Mouse (Mus musculus) cerebellum, postnatal 4 days (tissue): ENCODE results near the gene Nrf1.

ENCODE experiments used
- DNase-seq, 2 experiments: peaks; one replicate each; pipeline ENCODE4 v3.0.0; 2022; ENCODE audit warnings: low spot score in 2 of 2, mixed read lengths in 1 of 2

The Nrf1 gene

DNA sequence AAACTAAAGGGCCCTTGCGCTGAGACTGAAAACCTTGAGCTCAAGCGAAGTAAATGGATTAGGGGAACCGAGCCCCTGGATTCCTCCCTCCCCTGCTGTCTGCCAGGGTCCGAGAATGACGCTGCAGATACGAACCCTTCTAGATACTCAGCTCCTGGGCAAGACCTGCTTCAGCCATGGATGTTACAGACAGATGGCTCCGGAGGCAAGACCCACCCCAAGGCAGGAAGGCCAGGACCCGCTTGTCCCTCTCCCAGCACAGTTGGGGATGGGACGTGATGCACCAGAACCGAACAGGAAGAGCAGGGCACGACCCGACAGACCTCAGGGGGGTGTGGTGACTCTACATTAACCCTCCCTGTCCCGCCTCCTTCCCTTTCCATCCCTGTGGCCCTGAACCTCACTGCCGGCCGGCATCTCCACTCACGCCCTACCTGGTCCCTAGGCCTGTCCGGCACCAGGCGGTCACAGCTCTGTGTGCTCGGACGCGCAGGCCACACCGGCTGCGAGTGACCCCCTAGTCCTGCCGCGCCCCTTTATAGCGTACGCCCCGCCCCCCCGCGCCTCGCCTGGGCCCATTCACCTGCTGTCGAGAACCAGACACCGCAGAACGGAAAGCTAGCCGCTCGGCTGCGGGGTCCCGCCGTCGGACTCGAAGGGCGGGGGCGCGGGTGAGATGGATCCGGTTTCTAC is 127.6 kb downstream of the Nrf1 start:
- DNase-seq: no peak

DNA sequence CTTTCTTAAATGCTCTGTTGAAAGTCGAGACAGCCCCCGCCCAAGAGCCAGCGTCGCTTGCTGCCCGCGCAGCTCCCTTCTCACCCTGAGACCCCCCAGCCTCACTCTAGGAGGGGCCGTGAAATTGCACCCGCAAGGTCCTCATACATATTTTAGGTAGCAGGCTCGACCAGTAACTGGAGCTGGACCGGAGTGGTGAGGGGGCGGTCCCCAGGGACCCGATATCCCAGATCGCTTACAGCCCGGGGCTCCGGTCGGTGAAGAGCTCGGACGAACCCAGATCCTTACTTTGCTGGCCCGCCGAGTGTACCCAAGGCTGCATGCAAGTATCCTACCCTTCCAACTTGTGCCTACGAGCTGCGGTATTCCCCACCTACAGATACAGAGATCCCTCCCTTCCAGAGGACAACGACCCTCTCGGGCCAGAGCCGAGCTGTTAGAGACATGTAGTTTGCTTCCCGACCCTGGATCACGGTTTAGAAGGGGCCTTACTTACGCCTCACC is 128.2 kb downstream of the Nrf1 start:
- DNase-seq: no peak

DNA sequence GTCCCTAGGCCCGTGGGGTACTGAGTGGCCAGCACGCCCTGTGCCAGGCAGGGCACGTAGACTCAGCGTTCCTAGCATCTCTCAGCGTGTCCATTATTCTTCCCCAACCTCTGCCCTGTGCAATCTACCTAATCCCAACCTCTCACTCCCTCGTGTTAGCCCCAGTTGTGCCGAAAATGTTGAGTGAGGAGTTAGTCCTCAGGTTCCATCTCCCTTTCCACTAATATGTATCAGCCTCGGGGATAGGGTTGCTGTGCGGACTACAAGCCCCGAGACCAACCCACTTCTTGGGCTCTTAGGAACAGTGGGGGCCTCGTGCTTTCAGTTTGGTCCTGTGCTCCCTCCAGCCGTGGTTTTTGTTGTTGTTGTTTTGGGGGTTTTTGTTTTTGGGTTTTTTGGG is 128.7 kb downstream of the Nrf1 start:
- DNase-seq: no peak

DNA sequence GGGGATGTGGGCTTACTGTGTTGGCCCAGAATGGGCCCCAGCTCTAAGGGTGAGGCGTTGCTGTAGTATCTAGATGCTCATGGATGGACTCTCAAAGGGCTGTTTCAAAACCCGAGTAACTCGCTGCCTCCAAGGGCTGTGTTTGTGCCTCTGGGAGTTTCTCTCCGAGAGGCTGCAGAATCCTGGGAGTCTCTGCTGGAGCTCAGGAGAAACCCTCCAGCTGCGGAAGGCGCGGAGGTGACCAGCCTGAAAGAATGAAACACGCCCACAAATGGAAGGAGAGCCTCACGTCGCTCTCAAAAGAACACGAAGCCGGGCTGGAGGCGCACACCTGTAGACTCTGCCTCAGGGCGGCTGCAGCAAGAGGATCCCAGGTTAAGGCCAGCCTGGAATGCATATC is 129.5 kb downstream of the Nrf1 start:
- DNase-seq: no peak

DNA sequence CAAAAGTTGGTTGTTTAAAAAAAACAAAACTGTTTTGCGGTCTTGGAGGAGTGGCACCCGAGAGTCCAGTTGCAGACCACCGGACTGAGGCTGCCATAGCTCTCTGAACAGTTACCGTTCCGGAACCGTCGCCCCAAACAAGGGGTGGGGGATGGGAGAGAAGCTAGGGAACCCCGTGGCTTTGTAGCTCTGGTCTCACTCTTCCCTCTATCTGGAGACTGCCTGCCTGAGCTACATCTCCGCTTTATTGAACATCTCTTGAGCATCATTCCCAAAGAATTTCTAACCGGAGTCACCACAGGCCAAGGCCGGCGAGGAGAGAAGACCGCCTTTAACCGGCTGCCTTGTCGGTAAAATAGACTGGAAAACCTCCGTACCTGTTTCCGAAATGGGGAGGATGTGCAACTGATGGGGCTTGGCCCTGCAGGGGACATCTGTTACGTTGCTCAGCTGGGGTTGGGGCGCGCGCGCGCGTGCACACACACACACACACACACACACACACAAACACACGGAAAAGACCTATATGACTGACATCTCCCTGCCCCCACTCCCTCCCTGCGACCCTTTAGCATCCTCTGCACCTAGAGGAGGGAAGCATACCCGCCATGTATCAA is 130.3 kb downstream of the Nrf1 start:
- DNase-seq: no peak

DNA sequence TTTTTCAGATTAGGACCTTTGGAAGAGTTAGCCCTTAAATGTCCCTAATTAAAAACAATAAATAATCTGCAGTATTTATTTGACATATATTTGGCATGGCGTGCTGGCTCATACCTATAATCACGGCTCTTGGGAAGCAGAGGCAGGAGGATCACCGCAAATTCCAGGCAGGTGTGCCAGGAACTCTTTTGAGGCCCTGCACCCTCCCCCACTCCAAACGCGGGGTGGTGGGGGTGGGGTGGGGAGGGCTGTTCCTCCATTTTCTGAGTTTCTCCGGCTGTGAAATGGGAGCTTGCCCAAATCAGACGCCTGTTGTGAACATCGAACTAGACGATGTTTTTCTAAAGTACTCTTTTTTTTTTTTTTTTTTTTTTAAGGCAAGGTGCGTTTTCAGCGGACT is 131.3 kb downstream of the Nrf1 start:
- no peak for DNase-seq

DNA sequence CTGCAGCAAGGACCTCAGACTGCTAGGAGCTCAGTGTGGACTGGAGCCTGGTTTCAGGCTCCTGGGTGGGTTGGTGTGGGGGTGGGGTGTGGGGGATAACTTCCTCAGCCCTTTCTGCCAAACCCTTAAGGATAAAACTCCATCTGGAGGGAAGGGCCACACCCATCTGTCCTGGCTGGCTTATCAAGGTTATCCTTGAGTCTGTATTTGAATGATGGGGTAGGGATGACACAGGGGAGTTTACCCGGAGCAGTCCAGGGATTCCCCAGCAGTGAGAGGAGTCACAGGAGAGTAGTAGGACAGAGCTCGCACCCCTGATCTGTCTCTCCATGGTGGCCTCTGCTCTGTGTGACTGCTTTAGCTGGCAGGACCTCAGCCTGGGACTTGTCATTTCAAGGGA is 132.5 kb downstream of the Nrf1 start:
- DNase-seq: no peak

DNA sequence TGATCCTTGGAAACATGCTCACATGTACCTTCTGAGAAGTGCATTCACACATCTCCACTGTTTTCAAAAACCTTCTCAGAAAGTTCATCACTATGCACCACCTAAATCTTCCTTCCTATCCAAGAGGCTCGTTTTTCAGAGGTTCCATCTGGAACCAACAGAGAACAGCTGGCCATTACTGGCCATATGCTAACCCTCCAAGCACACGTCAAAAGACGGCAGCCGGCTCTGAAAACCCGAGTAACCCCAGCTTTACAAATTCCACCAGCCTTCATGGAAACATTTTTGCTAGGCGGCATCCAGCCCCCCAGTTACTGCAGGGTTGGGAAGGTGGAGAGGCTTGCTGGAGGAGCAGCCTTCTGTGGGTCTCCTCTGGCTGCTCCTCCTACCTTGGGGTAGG is 134.2 kb downstream of the Nrf1 start:
- no peak for DNase-seq

DNA sequence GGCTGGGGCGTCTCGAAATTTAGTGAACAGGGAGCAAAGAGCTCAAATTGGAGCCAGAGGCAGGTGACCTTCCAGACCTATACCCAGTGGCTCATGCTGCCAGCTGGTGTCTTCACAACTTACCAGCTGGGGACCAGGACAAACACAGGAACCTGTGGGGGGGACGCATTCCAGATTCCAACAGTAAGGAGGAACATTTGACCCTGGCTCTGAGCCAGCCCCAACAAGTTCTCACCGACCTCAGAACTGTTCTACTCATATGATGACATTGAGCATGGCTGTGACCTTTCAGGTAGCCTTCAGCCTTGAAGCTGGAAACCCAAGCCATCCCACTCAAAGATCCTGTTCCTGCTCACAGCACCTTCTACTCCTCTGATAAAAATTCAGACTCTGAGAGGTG is 135.8 kb downstream of the Nrf1 start:
- DNase-seq: no peak

DNA sequence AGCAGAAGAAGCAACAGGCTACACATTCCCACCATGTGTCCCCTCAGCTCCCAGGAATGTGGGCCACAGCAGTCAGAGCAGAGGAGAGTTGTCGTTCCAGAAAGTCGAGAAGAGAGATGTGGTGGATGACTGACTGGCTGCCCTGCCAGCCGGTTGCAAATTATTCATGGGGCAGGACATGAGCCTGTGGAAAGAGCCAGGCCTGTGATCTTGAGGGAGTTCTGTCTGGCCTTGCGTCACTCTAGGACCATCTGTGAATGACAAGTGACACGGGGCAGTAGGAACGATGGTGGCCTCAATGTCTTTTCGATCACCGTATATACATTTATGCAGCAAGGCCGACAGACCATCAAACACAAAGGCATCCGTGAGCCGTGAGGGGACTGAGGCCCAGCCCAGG is 147.9 kb downstream of the Nrf1 start:
- no peak for DNase-seq

DNA sequence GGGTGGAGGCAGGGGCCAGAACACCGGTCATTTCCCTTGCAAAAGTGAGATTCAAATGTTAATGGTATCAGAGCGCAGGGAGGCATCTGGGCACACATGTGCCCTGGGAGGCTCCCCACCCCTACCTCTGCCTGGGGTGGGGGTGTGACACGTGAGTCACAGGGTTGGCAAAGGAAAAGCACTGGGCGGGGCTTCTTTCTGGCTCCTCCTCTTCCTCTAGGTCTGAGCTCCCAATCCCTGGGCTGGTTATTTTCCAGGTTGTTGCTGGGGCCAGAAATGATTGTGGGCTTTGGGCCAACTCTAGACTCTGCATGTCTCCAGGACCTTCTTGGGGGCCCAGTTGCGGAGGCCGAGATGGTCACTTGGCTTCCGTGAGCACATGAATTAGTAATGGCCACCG is 148.4 kb downstream of the Nrf1 start:
- no peak for DNase-seq
